Mouse (Mus musculus): ENCODE measurements around the gene Kif27.
"Not testable (repeated sequence)": the region's sequence is repeated elsewhere in the genome, so short reads cannot be mapped to it uniquely, and the experiment has no call there.

The Kif27 gene

GRCm38 (mm10) chr13:58358629-58359303, at the start of gene Kif27:
Gene Kif27, minus strand, starts transcription at chr13:58359122.
- peak; percentile 77 to 85 for DNase-seq

DNA sequence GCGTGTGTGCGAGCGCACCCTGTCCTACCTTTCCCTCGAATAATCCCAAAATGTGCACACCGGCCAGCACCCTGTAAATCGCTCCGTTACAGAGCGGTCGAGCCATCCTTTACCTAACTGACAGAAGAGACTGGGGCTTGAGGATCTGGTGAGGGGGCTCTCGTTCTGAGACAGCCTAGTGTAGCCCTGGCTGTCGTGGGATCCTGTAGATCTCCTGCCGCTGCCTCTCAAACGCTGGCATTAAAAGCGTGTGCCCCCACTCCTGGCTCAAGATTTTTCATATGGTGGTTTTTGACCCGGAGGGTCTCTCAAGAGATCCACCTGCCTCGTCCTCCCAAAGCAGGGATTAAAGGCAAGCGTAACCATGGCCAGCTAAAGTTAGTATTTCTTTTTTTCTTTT, 44.3 kb upstream of the Kif27 start, which contains the start of gene Hnrnpk:
TSS of gene Hnrnpk (minus strand) at position 101 of the 400 bp plus-strand sequence.
- DNase-seq, result not testable (repeated sequence)

- no peak for DNase-seq
These were observed 43.8 kb upstream of the Kif27 start for GRCm38 (mm10) chr13:58402744-58403110.

DNA sequence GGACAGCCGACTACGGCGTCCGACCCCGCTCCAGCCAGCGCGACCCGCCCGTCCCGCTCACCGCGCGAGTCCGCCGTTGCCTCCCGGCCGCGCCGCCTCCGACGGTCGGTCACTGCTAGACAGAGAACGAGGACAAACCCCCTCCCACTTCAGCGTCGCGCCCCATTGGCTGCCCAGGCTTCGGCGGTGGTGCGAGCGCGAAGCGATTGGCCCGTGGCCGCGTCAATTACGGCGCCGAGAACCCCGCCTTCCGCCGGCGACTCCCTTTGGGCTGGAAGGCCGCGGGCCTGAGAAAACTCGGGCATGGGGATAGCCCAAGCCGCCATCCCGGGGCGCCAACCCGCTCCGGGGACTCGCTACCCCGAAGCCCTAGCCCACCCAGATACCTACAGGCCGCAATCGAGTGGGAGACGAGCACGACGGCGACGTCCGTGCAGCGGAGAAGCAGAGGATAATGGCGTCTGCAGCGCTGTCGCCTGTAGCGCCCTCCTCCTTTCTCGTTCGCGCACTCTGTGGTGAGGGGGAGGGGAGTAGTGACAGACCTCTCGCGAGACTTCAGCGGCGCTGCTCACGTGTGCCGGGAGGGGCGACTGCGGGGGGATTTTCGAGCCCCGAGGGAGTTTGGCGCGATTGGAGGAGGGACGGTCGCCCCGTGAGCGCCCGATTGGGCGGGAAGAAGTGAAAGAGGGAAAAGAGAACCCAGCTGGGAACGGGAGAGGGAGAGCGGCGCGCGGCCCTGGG, 43.3 kb upstream of the Kif27 start, which contains the start of gene Rmi1:
TSS of gene Rmi1 (plus strand) at position 246 of the 741 bp plus-strand sequence.
- peak; percentile 99 for DNase-seq

DNA sequence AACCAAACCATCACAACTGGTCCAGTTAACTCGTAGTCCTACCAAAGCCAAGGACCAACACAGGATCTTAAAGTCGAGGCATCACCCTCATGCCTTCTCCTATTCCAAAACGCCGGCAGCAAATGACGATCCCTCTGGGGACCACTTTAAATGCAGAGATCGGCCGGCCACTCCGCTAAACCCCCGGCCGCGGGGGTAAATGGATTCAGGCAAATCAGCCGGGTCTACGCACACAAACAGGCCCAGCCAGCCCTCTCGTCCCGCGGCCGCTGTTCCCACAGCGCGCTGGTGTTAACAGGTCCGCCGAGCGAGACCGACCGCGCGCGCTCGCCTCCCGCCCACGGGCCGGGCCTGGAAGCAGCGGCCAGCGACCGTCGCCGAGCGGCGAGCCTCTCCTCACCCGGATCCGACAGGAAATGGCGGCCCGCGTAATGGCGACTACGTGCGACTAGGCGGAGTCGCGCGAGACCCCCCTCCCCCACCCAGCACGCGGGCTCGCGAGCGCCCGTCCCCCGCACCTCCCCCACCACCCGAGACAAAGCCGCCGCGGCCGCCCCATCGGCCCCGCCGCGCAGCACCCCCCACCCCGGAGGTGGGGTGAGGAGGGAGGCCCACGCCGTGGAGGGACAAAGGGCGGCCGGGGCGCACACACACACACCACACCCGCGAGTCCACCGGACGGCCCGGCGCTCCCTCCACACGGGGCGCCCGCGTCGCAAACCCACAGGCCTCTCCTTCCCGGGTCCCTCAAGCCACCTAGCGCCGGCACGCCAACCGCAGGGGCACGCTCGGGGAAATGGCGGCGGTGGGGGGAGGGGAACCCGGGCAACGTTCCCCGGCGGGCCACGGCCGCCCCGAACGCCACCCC, 42.4 kb upstream of the Kif27 start:
- peak; percentile 95 to 96 for DNase-seq

DNA sequence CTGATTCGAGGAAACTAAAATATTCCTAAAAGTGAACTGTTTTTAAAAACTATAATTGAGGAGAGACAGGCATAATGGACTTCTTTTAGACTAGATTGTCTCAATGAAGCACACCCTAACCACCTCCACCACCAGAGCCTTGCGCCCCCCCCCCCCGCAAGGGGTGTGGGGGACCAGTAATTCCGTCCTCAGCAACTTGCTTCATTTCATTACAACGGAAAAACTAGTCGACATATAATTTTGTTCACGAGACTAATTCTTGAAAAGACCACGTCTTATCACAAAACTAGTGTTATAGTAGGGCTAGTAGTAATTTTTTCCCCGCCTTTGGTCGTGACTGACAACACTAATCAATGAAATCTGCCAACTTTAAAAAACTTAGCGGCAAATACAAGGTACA, 41.7 kb upstream of the Kif27 start:
- peak; percentile 21 to 24 for DNase-seq

DNA sequence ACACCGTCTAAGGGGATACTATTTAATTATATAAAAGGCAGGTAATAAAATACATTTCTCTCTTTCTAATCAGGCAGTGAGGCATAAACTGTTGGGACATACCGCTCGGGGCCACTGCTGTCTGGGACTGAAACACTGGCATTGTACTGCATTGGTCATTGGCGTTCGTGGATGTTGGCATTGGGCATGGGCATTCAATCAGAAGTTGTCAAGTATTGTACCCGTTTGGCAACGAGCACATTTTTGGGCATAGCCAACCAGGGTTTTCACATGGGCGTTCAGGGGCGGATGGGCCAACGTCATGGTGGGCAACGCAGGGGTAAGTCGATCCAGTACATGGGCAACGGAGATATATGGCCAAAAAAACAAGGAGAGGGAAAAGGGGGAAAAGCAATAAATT, 38.7 kb upstream of the Kif27 start:
- peak in 1 of 2 experiments; percentile 25 for DNase-seq

DNA sequence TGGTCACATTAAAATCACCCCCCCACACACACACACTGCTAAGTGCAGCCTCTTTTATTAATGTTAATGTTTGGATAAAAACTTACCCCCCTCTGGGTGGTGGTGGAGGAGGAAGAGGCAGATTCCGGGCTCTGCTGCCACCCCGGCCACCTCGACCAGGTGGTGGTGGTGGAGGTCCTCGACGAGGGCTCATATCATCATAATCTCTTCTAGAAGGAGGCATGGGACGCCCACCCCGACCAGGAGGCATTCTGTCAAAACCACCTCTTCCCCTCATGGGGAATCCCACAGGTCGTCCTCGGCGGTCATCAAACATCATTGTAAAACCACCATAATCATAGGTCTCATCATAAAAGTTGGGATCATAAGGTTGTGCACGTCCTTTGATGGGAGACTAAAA, 35.5 kb upstream of the Kif27 start:
- peak in 1 of 2 experiments; percentile 14 for DNase-seq

DNA sequence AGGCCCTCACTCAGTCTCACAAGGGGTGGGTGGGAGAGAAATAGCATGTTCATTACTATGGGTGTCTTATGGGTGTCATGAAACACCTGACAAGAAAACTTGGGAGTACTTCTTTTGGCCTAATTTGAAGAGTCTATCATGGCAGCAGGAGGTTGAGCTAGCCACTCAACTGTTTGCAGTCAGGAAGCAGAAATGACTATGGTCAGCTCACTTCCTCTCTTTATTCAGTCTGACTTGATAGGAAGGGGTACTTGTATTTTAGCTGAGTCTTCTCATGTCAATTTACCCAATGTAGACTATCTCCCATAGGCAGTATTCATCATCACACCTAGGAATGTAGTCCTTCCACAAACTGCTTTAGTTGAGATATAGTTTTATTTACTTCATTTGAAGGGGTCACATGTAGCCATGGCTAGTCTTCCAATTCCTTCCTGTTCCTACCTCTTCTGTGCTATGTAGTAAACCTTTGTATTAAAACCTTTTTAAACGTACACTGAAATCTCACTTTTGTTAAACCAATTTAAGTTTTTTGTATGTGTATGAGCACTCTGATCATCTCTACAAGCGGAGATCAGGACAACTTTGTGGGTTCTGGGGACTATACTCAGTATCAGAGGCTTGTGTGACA, 30.5 kb upstream of the Kif27 start:
- no peak for DNase-seq

DNA sequence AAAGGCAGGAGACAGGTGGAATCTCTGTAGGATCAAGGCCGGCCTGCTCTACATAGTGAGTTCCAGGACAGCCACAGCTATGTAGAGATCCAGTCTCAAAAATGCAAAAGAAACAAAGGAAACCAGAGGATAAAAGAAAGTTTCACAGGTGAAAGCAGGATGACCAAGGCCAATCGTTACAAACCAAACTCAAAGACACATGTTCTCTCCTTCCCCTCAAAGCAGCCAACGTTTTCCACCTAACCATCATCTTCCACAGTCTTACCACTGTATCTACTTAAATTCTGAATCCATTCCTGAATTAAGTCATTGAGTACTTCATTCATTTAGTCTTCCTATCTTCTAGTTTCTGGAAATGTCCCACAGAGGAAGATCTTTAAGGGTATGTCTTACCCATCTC, 29.5 kb upstream of the Kif27 start:
- no peak for DNase-seq

DNA sequence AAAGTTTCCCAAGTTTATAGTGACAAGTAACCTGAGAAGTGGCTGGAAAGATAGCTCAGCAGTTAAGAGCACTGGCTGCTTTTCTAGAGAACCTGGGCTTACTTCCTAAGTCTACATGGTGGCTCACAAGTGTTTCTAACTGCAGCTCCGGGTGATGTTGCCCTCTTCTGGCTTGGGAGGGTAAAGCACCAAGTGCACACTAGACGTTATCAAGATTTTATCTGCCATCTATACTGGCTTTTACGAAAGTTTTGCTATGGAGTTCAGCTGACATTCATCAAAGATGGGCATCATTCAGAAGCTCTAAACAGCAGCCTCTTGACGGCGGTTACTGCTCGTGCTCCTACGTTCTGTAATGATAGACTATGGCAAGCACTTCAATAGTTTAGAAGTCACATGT, 29.0 kb upstream of the Kif27 start:
- peak; percentile 85 to 89 for DNase-seq

DNA sequence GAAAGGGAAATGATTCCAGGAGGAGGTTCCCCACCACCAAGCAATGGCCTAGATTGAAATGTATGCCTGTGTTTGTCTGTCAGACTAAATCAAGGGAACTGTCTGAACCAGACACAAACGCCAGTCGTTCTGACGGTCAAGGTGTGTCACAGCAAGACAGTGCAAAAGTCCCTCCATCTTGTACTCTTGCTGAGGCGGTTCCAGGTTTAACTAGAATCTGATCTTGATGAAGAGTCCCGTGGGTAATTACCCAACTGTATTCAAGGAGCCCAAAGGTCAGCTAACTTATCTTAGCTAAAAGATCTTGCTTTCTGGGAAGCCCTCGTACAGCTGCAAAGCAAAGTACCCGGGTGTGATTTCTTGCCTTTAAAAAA, 26.6 kb upstream of the Kif27 start:
- no peak for DNase-seq

DNA sequence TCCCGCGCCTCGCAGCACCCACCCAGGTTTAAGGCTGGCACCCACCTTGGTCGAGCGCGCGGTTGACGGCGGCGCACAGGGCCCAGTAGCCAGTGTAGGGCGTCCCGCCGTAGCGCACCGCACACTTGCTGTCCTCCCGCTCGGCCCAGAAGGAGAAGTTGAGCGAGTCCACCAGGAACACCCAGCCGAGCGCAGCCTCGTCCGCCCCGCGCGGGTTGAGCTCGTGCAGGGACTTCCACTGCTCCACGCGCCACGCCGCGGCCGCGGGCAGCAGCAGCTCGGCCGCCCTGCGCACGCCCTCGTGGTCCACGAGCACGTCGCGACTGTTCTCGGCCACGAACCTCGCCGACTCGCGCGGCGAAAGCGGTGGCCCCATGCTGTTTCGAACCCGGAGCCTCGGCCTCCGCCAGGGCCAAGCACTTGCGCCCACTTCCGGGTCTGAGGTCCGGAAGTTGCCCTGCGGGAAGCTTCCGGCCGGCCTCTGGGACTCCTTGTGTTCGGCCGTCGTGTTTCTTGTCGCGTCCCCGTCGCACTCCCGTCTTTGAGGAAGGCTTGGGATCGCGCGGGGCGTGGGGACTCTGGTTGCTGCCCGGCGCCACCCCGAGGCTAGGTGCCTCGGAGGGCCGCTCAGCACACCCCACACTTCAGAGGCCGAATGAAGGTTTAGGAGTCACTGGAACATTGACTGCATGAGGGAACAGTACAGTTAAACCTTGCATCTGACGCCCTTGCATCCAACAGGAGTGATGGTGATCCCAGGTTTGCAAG, 26.0 kb upstream of the Kif27 start, which contains the start of gene 2210016F16Rik:
TSS of gene 2210016F16Rik (minus strand) at position 447 of the 768 bp plus-strand sequence.
- DNase-seq, result peak; percentile 81 to 82

GRCm38 (mm10) chr13:58384371-58384770, 25.4 kb upstream of the Kif27 start:
- DNase-seq, result no peak

- DNase-seq, result no peak
These were observed 14.2 kb upstream of the Kif27 start for GRCm38 (mm10) chr13:58373153-58373470.

GRCm38 (mm10) chr13:58372278-58373152, 13.6 kb upstream of the Kif27 start:
- no peak for DNase-seq

DNA sequence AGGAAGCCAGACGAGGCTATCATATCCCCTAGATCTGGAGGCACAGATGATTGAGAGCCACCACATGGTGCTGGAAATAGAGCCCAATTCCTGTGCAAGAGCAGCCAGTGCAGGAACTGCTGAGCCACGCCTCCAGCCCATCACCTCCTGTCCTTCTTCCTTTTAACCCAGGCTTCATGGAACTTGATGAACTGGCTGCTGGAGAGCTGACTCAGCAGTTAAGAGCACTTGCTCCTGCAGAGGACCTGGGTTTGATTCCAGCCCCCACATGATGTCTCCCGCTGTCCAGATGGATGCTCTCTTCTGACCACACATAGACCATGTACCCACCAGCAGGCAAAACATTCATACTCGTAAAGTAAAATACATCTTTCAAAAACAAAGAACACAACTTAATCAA, 9.9 kb upstream of the Kif27 start:
- no peak for DNase-seq

GRCm38 (mm10) chr13:58367641-58368040, 8.7 kb upstream of the Kif27 start:
- no peak for DNase-seq

DNA sequence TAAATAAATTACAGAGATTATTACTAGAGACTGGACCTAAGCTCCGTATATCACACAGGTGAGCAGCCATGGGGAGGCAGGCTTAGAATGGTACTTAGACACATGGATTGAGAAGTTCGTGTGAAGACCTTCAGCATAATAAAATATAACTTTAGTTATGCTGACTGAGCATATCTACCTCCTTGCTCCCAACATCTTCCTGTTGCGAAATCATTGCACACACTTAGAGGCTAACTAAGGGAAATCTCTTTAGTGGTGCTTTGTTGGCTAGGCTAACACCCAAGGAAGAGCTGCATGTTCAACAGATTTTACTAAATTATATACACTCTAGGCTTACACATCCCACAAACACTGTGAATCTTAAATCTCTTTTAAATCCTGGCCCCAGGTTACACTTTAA, 7.5 kb upstream of the Kif27 start:
- DNase-seq, result no peak

GRCm38 (mm10) chr13:58365179-58365578, 6.3 kb upstream of the Kif27 start:
- not testable (repeated sequence) for DNase-seq
